Mouse (Mus musculus): ENCODE results near the gene Flnb. TPM values are rescaled to one million over a fixed set of nuclear protein-coding genes. Genes with fewer than 3 reads are reported as not detected.

Flnb gene
- total and polyA plus RNA-seq, 2 experiments from 2014 or later = 4.2 to 32.7 TPM

DNA sequence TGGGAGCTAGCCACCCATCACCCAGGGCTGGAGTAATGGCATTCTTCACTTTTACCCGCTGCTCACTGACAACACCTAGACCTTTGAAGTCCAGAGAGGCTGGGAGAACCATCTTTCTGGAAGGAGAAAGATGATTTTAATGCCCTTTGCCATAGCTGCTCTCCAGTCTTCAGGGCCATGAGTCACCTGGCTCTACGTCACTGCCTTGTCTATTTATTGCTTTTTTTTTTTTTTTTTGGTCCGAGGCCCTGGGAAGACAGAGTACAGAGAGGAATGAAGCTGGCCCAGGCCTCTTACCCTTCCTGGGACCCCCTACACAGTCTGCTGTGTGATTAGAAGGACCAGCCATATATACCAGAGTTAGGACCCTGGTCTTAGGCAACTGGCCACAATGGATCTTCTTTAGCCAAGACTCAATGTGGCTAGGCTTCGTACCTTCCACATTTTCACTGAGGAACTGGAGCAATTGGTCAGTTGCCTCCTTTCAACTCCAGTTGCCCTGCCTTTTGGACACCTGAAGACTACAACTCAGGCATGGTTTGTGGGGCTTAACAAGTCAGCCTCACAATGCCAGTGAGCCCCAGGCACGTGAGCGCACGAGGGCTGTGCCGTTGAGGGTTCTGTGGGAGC is 42.9 kb downstream of the Flnb start:
- H3K4me2 ChIP-seq (ENCODE audit: low read depth, low read length) = no peak overlapping the region
- H3K4me1 ChIP-seq (ENCODE audit: insufficient read depth, low read length) = 0 out of 2 replicates have a peak, but pooled peaks cover 3% of the 10 kb centered on the region
- no peak overlapping the region for H3K4me3 ChIP-seq (ENCODE audit: low read length)
- ATAC-seq (no peak), DNase-seq (ENCODE audit: low spot score) (no peak)
- H3K9ac ChIP-seq (replicated peaks; ENCODE audit: low read length) = no peak overlapping the region
- WGBS = 91% methylated on average over 8 of the region's 8 CpGs
- H3K36me3 ChIP-seq (ENCODE audit: insufficient read depth, low read length) = no peaks in the 10 kb centered on the region
- no peak overlapping the region for H3K27ac ChIP-seq
- H3K9me3 ChIP-seq (ENCODE audit: low read length) = no peaks in the 10 kb centered on the region
- TF ChIP-seq CTCF (IDR thresholded peaks at IDR 0.05; ENCODE audit: low read depth) = no peak
- no peaks in the 10 kb centered on the region for H3K27me3 ChIP-seq (ENCODE audit: insufficient read depth, low read length)

DNA sequence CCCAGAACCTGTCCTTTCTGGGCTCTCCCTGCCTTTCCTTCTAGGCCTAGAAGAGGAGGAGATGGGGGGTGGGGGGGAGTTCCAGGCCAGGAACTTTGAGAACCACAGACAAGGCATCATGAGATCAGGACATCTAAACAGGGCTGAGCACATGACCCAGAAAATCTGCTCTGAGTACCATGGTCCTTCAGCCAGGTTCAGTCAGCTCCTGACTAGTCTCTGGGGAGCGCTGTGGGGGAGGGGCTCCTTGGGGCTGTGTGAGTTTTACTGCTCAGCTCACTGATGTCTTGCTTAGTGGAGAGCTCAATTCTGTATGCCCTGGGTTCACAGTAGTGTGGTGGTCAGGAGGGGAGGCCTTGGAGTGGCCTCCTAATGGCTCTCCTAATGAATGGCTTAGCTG is 43.5 kb downstream of the Flnb start:
- ATAC-seq (no peak; the same call in 1 of the 2 replicates), DNase-seq (ENCODE audit: low spot score) (no peak)
- 88% methylated on average over 1 of the region's 1 CpGs for WGBS
- no peaks in the 10 kb centered on the region for H3K9me3 ChIP-seq (ENCODE audit: low read length)
- no peak overlapping the region for H3K9ac ChIP-seq (replicated peaks; ENCODE audit: low read length)
- no peak for TF ChIP-seq CTCF (IDR thresholded peaks at IDR 0.05; ENCODE audit: low read depth)
- no peak overlapping the region for H3K27ac ChIP-seq
- H3K4me2 ChIP-seq (ENCODE audit: low read depth, low read length) = no peak overlapping the region
- no peaks in the 10 kb centered on the region for H3K36me3 ChIP-seq (ENCODE audit: insufficient read depth, low read length)
- H3K4me3 ChIP-seq (ENCODE audit: low read length) = no peak overlapping the region
- H3K4me1 ChIP-seq (ENCODE audit: insufficient read depth, low read length) = 0 out of 2 replicates have a peak, but pooled peaks cover 3% of the 10 kb centered on the region
- H3K27me3 ChIP-seq (ENCODE audit: insufficient read depth, low read length) = no peaks in the 10 kb centered on the region

DNA sequence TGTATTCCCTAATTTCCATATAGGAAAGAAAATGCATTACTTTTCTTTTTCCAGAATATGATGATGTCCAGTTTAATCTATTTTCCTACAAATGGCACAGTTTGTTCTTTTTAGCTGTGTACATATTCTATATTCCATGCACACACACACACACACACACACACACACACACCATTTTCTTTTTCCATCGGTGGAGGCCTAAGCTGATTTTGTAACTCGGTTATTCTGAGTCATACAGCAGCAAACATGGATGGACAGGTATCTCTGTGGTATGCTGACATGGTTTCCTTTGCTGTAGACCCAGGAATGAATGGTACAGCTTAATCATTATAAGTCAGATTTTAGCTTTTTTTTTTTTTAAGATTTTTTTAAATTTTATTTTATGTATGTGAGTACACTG is 44.5 kb downstream of the Flnb start:
- Histone ChIP-seq H3K4me2 (ENCODE audit: low read depth, low read length) (no peak overlapping the region), H3K4me1 (ENCODE audit: insufficient read depth, low read length) (0 out of 2 replicates have a peak, but pooled peaks cover 3% of the 10 kb centered on the region), H3K4me3 (ENCODE audit: low read length) (no peak overlapping the region), H3K27ac (no peak overlapping the region), H3K36me3 (ENCODE audit: insufficient read depth, low read length) (no peaks in the 10 kb centered on the region), H3K9ac (replicated peaks; ENCODE audit: low read length) (no peak overlapping the region), H3K27me3 (ENCODE audit: insufficient read depth, low read length) (no peaks in the 10 kb centered on the region), H3K9me3 (ENCODE audit: low read length) (no peaks in the 10 kb centered on the region)
- no peak for TF ChIP-seq CTCF (IDR thresholded peaks at IDR 0.05; ENCODE audit: low read depth)
- ATAC-seq (no peak), DNase-seq (ENCODE audit: low spot score) (no peak)
- WGBS = 83% methylated on average over 2 of the region's 2 CpGs

DNA sequence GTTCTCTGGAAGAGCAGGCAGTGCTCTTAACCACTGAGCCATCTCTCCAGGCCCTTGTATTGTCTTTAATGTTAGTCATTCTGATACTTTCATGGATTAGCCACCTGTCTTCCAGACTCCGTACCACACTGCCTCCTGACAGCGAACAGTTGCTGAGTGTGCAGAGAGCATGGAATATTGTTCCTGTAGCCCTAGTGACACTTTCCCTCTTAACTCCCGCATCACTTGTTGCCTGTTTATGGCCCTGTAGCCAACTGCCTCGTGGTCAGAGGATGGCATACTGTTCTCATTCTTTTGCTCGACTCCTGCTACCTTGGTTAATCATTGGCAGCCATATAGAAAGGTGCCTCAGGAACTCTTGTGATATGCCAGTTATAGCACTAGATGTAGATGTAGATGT is 45.4 kb downstream of the Flnb start:
- 0 out of 2 replicates have a peak, but pooled peaks cover 3% of the 10 kb centered on the region for H3K4me1 ChIP-seq (ENCODE audit: insufficient read depth, low read length)
- no peaks in the 10 kb centered on the region for H3K9me3 ChIP-seq (ENCODE audit: low read length)
- DNase-seq (ENCODE audit: low spot score) = no peak
- H3K36me3 ChIP-seq (ENCODE audit: insufficient read depth, low read length) = peaks cover 5% of the 10 kb centered on the region; the same call in 1 of the 2 replicates
- no peaks in the 10 kb centered on the region for H3K27me3 ChIP-seq (ENCODE audit: insufficient read depth, low read length)
- ATAC-seq = no peak
- 84% methylated on average over 5 of the region's 5 CpGs for WGBS
- no peak for TF ChIP-seq CTCF (IDR thresholded peaks at IDR 0.05; ENCODE audit: low read depth)
- no peak overlapping the region for H3K4me3 ChIP-seq (ENCODE audit: low read length)
- no peak overlapping the region for H3K4me2 ChIP-seq (ENCODE audit: low read depth, low read length)
- H3K9ac ChIP-seq (replicated peaks; ENCODE audit: low read length) = no peak overlapping the region
- H3K27ac ChIP-seq = no peak overlapping the region

DNA sequence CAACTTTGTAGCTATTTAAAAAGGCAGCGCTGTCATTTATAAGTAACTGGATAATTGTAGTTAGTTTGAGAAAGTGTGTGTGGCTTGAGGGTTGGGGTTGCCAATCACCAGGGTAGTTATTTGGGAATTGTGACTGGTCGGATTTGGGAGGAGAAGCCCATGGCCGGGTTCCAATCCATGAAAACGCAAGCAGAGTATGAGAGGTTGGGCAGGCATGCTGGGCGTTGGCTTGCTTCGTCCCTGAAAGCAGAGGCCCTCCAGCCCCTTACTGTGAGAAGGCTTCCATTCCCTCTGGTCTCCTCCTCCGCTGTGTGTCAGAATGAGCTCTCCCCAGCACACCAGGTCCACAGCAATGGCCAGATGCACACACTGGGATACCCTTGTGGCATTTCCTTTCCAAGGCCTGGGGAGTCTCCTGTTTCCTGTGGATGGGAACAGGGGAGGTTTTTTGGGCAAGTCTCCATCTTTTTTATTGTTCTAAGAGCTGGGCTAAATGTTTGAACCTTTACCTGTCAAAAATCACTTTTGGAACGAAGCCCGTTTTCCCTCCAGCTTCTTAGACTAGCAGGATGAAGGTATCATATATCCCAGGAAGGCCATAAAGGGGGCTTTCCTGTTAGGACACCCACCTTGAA is 46.2 kb downstream of the Flnb start:
- Histone ChIP-seq H3K9ac (replicated peaks; ENCODE audit: low read length) (no peak overlapping the region), H3K9me3 (ENCODE audit: low read length) (no peaks in the 10 kb centered on the region), H3K4me1 (ENCODE audit: insufficient read depth, low read length) (0 out of 2 replicates have a peak, but pooled peaks cover 3% of the 10 kb centered on the region), H3K4me3 (ENCODE audit: low read length) (no peak overlapping the region), H3K4me2 (ENCODE audit: low read depth, low read length) (no peak overlapping the region), H3K36me3 (ENCODE audit: insufficient read depth, low read length) (peaks cover 5% of the 10 kb centered on the region; the same call in 1 of the 2 replicates), H3K27ac (no peak overlapping the region), H3K27me3 (ENCODE audit: insufficient read depth, low read length) (no peaks in the 10 kb centered on the region)
- ATAC-seq = no peak
- no peak for TF ChIP-seq CTCF (IDR thresholded peaks at IDR 0.05; ENCODE audit: low read depth)
- WGBS = 71% methylated on average over 9 of the region's 9 CpGs
- DNase-seq (ENCODE audit: low spot score) = no peak

DNA sequence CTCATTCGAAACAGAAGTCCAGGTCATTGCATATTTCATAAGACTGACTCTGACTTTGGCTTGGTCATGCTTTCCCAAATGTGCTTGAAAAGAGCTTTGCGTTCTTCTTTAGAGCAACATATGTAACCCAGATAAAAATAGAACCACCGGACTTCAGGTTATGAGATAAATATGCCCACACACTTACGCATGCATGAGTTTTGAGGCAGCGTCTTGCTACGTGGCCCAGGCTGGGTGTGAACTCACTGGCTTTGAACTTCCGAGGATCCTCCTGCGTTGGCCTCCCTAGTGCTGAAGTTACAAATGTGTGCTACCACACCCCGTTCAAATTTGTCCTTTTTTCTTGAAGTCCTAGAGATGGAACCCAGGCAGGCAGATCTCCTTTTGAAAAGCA is 46.7 kb downstream of the Flnb start:
- H3K27ac ChIP-seq = no peak overlapping the region
- ATAC-seq (no peak), DNase-seq (ENCODE audit: low spot score) (no peak)
- TF ChIP-seq CTCF (IDR thresholded peaks at IDR 0.05; ENCODE audit: low read depth) = no peak
- no peaks in the 10 kb centered on the region for H3K27me3 ChIP-seq (ENCODE audit: insufficient read depth, low read length)
- H3K4me2 ChIP-seq (ENCODE audit: low read depth, low read length) = no peak overlapping the region
- 83% methylated on average over 9 of the region's 9 CpGs for WGBS
- no peaks in the 10 kb centered on the region for H3K9me3 ChIP-seq (ENCODE audit: low read length)
- H3K4me3 ChIP-seq (ENCODE audit: low read length) = no peak overlapping the region
- peaks cover 8% of the 10 kb centered on the region; the same call in 1 of the 2 replicates for H3K36me3 ChIP-seq (ENCODE audit: insufficient read depth, low read length)
- H3K9ac ChIP-seq (replicated peaks; ENCODE audit: low read length) = no peak overlapping the region
- H3K4me1 ChIP-seq (ENCODE audit: insufficient read depth, low read length) = 0 out of 2 replicates have a peak, but pooled peaks cover 3% of the 10 kb centered on the region

DNA sequence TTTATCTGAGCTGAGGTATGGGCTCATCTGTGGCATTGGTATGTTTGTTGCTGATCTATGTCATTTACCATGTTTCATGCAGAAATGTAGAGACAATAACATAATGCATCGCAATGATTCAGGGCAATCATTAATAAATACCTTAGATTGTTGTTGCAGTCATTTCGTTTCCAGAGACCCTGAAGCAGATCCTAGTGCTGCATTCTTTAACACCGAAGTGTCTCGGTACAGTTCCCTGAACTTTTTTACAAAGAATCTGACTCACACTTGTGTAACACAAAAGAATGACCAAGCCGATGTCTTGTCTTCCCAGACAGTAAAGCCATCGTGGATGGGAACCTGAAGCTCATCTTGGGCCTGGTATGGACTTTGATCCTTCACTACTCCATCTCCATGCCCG is 49.5 kb downstream of the Flnb start:
- no peak for ATAC-seq
- H3K4me3 ChIP-seq (ENCODE audit: low read length) = no peak overlapping the region
- 92% methylated on average over 7 of the region's 7 CpGs for WGBS
- peaks cover 16% of the 10 kb centered on the region; the same call in 1 of the 2 replicates for H3K36me3 ChIP-seq (ENCODE audit: insufficient read depth, low read length)
- no peak for DNase-seq (ENCODE audit: low spot score)
- no peak for TF ChIP-seq CTCF (IDR thresholded peaks at IDR 0.05; ENCODE audit: low read depth)
- no peaks in the 10 kb centered on the region for H3K27me3 ChIP-seq (ENCODE audit: insufficient read depth, low read length)
- H3K27ac ChIP-seq = no peak overlapping the region
- H3K4me2 ChIP-seq (ENCODE audit: low read depth, low read length) = no peak overlapping the region
- H3K4me1 ChIP-seq (ENCODE audit: insufficient read depth, low read length) = 0 out of 2 replicates have a peak, but pooled peaks cover 3% of the 10 kb centered on the region
- no peaks in the 10 kb centered on the region for H3K9me3 ChIP-seq (ENCODE audit: low read length)
- H3K9ac ChIP-seq (replicated peaks; ENCODE audit: low read length) = no peak overlapping the region
